Mouse (Mus musculus): ENCODE results near the gene Gm20388.

- no peak for TF ChIP-seq CTCF (IDR thresholded peaks at IDR 0.05; ENCODE audit: low read depth, low read length)
- 0 out of 2 replicates have a peak, but pooled peaks have one; percentile 27 for TF ChIP-seq POLR2AphosphoS5 (IDR thresholded peaks at IDR 0.05; ENCODE audit: insufficient replicate concordance, low read depth, low read length)
- TF ChIP-seq GATA1 (IDR thresholded peaks at IDR 0.05; ENCODE audit: borderline replicate concordance, low read length) = no peak
- TF ChIP-seq TAL1 (conservative IDR thresholded peaks at IDR 0.05; ENCODE audit: low read depth, low read length) = no peak
- TF ChIP-seq GATA2 (IDR thresholded peaks at IDR 0.05; ENCODE audit: borderline replicate concordance, low read depth, low read length) = no peak
Measured at GRCm38 (mm10) chr8:122575735-122576647, 2665.3 kb downstream of the Gm20388 start.

Measured in G1E (cell line).